Mouse (Mus musculus) A20 (cell line): Measurements from ENCODE around the gene Cntn3.
"Not testable (repeated sequence)": the region's sequence is repeated elsewhere in the genome, so short reads cannot be mapped to it uniquely, and the experiment has no call there.

ENCODE experiments used
- DNase-seq: peaks from one replicate; pipeline ENCODE4 v3.0.0-alpha.2; 2011; ENCODE audit warnings: low read depth, low spot score

Gene Cntn3

GRCm38 (mm10) chr6:102573001-102573400 lies at the start of gene Cntn3:
Gene Cntn3, minus strand, starts transcription at chr6:102573101.
- not testable (repeated sequence) for DNase-seq

- no peak for DNase-seq
These were observed 27.9 kb upstream of the Cntn3 start for GRCm38 (mm10) chr6:102600773-102601172.

GRCm38 (mm10) chr6:102597756-102598155 lies 24.9 kb upstream of the Cntn3 start:
- DNase-seq, result no peak

GRCm38 (mm10) chr6:102590151-102590550 lies 17.2 kb upstream of the Cntn3 start:
- no peak for DNase-seq

- no peak for DNase-seq
These were observed 16.4 kb upstream of the Cntn3 start for GRCm38 (mm10) chr6:102589311-102589710.

GRCm38 (mm10) chr6:102586056-102586455 lies 13.2 kb upstream of the Cntn3 start:
- DNase-seq, result no peak

- DNase-seq, result no peak
These were observed 10.7 kb upstream of the Cntn3 start for GRCm38 (mm10) chr6:102583578-102583977.

- DNase-seq, result no peak
These were observed 5.4 kb downstream of the Cntn3 start for GRCm38 (mm10) chr6:102567496-102567895.

GRCm38 (mm10) chr6:102565228-102565627 lies 7.7 kb downstream of the Cntn3 start:
- DNase-seq, result no peak

GRCm38 (mm10) chr6:102564011-102564731 lies 8.7 kb downstream of the Cntn3 start:
- DNase-seq, result no peak

GRCm38 (mm10) chr6:102563431-102563830 lies 9.5 kb downstream of the Cntn3 start:
- no peak for DNase-seq

GRCm38 (mm10) chr6:102557521-102557920 lies 15.4 kb downstream of the Cntn3 start:
- no peak for DNase-seq

- DNase-seq, result no peak
These were observed 16.4 kb downstream of the Cntn3 start for GRCm38 (mm10) chr6:102556497-102556896.

GRCm38 (mm10) chr6:102555814-102556437 lies 17.0 kb downstream of the Cntn3 start:
- no peak for DNase-seq

- no peak for DNase-seq
These were observed 17.7 kb downstream of the Cntn3 start for GRCm38 (mm10) chr6:102555067-102555657.

- DNase-seq, result no peak
These were observed 31.1 kb downstream of the Cntn3 start for GRCm38 (mm10) chr6:102541633-102542412.

GRCm38 (mm10) chr6:102535599-102535998 lies 37.3 kb downstream of the Cntn3 start:
- no peak for DNase-seq

GRCm38 (mm10) chr6:102523037-102523436 lies 49.9 kb downstream of the Cntn3 start:
- no peak for DNase-seq

GRCm38 (mm10) chr6:102520977-102521376 lies 51.9 kb downstream of the Cntn3 start:
- no peak for DNase-seq

- DNase-seq, result no peak
These were observed 57.7 kb downstream of the Cntn3 start for GRCm38 (mm10) chr6:102515231-102515630.

- DNase-seq, result no peak
These were observed 60.8 kb downstream of the Cntn3 start for GRCm38 (mm10) chr6:102512085-102512484.

GRCm38 (mm10) chr6:102485509-102485908 lies 87.4 kb downstream of the Cntn3 start:
- no peak for DNase-seq
